Mouse (Mus musculus): ENCODE results near the gene Bub3. TPM values are rescaled to one million over a fixed set of nuclear protein-coding genes. Genes with fewer than 3 reads are reported as not detected.

Gene Bub3
- total RNA-seq (2021) = 71.9 and 81.9 TPM in 2 replicates
- long read RNA-seq, experiment 1, transcript Bub3-201 (8 exons, 2,218 nt) = major isoform, 184 of 200 reads
- long read RNA-seq, experiment 1, partial matches to known transcripts = 6 of 200 reads
- long read RNA-seq, experiment 1, other reads (novel, unspliced or antisense) = 7 of 200 reads
- long read RNA-seq, experiment 2, transcript Bub3-201 (8 exons, 2,218 nt) = major isoform, 122 of 129 reads
- long read RNA-seq, experiment 2, partial matches to known transcripts = 1 of 129 reads
- long read RNA-seq, experiment 2, other reads (novel, unspliced or antisense) = 4 of 129 reads

- DNase-seq = peak; percentile 94
Observed at GRCm38 (mm10) chr7:131559986-131560696, at the start of gene Bub3. Gene Bub3 (plus strand): TSS chr7:131560222.

DNA sequence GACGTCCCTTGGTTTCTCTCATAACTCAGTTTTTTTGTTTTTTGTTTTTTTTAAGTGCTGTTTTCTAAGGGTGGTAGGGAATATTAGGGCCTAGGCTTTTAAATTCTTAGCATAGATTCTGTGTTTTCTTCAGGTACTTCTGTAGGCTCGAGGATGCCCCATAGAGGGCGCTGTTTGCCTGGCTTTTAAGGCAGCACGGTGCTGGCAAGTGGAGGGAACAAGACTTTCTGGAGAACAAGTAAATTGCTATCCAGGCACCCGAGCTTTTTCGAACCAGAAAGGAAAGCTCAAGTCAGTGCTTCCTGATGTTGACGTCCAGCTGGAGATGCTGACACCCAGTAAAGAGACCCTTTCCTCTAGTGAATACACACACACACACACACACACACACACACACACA lies 20.0 kb upstream of the Bub3 start:
- DNase-seq = peak; percentile 92

DNA sequence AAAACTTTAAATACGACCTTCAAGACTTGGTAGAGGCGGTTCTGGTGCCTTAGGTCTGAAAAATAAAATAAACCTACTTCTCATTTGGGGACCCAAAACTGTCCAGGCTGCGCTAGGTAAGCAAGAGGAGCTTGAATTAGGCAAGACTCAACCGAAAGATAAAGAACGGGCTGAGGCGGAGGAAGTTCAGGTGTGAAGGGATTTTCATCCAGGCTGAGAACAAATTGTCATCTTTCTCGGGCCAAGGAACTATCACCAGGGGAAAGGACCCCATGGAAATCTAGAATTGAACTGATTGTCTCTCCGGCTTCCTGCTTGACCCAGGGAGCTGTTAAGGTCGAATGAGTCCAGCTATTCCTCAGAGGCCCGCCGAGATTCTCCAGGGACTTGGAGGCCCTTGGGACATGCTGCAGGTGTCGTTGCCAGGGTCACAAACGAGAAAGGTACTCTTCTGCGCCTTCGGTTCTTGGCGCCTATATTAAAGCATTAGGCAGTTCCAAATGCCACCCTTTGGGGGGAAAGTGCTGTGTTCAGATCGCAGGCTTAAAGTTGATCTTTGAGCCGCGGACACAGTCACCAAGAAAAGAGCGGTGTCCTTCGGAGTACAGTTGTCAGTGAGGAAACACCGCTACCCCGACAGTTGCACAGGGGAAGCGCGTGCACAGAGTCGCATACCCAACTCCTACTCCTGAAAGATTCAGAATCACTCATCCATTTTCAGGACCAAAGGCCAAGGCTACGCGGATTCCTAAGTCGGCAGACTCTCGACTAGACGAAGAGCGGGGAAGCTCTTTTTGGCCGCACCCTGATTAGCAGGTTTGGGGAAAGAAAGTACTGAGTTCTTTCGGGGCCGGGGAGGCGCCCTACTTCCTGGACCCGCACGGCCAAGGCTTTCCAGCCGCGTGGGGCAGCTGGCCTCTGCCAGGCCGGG lies 18.6 kb upstream of the Bub3 start:
- DNase-seq = no peak

DNA sequence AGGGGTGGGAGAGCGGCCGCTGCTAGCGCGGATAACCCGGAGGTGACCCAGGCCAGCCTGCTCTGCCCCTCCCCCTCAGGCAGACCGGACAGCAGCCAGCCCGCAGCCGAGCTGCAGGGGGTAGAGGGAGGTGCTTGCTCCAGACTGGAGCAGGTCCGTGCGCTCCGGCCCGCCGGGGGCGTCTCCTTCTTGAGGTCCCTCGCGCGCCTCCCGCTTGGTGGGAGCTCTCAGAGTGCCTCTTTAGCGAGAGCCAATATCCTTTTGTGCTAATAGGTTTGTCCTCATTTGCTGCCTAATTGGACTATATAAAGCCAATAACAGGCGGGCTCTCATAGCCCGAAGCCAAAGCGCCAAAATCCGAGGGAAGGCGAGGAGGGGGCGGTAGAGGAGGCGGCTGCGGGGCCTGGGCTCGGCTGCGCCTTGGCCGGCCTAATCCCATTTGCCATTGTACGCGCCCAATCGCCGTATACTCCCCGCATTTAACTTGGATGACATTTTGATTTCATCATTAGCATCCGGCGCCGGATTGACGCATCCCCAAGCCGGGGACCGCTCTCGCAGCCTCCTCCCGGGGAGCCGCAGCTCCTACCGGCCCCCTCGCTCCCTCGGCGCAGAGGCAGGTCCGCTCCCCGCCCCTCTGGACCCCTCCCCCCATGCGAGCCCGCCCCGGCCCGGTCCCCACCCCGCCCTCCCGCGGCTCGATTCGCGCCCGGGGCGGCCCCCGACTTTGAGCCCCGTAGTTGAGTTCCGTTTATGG lies 17.7 kb upstream of the Bub3 start, which contains the start of gene Hmx3:
Gene Hmx3, plus strand, starts transcription at position 753 of the 757 bp plus-strand sequence.
- no peak for DNase-seq

DNA sequence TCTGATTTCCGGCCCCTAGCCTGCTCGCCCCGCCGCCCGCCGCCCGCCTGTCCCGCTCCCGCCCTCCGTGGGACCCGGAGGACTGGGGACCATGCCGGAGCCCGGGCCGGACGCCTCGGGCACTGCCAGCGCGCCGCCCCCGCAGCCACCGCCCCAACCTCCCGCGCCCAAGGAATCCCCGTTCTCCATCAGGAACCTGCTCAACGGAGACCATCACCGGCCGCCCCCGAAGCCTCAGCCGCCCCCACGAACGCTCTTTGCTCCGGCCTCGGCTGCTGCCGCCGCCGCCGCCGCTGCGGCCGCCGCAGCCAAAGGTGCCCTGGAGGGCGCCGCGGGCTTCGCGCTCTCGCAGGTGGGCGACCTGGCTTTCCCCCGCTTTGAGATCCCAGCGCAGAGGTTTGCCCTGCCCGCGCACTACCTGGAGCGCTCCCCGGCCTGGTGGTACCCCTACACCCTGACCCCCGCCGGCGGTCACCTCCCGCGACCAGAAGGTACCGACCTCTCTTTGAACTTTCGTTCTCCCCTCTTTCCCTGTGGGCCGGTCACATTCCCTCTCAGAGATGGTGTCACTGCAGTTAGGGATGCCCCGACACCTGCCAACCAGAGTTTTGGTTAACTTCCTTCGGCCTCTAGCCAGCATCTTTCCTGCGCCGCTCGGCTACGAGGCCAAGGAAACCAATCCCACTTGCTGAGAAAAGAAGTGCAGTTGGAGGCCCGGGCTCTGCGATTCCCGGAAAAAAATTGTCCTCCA lies 17.0 kb upstream of the Bub3 start:
- DNase-seq = no peak

GRCm38 (mm10) chr7:131543623-131544481 lies 16.2 kb upstream of the Bub3 start:
- DNase-seq = peak; percentile 20

DNA sequence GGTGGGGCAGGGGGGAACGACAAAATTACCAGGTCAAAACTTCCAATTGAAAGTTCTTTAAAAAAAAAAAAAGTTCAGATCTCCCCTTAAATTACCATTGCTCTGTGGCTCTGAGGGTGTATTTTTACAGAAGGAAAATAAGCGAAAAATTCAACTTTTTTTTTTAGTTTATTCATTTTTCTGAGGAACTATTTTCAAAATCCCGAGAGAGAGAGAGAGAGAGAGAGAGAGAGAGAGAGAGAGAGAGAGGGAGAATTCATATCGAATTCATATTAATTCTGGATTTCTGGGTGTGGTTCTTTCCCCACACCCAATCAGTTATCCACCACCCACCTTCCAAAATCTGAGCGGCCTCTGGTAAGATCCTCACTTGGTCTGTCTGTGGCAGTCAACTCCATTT lies 15.2 kb upstream of the Bub3 start:
- no peak for DNase-seq

DNA sequence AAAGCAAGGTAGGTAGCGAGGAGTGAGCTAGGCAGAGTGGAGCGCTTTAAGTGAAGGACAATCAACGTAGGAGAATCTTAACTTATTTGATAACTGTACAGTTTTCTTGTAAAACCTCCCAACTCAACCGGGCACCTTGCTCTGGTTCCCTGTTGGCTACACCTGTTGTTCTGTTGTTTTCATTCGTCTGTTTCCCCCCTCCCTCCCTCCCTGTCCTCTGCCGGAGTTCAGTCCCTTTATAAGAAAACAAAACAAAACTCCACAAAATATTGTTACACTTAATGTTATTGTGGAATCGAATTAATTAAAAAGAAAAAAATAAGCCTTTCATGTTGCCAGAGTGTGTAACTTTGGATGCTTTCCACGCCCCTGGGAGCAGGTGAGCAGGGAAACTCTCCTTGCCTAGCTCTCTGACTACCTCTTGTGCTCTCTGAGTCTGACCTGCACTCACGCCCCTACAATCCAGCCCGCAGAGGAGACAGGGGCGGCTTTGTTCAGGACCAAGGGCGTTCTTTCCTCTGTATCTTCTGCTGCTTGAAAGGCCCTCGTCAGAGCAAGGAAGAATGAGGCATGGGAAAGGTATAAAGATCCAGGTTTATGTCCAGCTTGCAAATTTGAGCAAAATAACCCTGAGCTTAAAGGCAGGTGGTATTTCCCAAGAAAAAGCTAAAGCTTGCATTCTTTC lies 14.2 kb upstream of the Bub3 start:
- no peak for DNase-seq

DNA sequence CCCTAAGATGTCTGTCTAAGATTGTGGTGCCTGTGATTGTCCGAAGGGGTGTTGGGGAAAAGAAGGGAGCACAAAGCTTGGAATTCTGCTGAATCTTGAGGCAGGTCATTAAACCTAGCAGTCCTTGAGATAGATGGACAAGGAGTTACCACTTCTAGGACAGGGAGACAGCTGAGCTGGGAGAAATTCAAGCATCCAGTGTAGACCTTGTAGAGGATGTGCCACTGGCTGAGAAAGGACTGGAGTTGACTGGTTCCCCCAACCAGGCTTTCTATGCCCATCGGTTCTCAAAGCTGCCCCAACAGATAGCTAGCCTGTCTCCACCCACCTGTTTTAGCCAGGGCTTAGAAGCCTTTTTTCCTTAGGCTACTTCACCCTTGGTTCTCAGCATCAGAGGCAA lies 13.6 kb upstream of the Bub3 start:
- DNase-seq = no peak

DNA sequence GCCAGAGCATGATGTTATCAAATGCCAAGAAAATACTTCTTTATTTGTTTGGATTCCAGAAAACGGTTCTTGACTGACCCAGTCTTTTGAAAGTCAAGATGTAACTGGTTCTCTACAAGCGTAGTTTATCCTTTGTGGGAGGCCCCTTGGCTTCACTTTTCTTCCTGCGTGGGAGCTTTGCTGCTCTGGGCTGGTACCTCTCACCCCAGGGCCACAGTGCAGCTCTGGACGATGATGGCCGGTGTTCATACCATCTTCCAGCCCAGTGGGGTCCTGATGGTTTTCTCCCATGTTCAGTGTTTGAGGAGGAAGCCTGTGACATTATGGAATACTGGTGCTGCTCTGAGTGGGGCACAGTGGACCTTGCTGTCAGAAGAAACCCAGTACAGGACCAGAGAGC lies 12.5 kb upstream of the Bub3 start:
- DNase-seq = no peak

DNA sequence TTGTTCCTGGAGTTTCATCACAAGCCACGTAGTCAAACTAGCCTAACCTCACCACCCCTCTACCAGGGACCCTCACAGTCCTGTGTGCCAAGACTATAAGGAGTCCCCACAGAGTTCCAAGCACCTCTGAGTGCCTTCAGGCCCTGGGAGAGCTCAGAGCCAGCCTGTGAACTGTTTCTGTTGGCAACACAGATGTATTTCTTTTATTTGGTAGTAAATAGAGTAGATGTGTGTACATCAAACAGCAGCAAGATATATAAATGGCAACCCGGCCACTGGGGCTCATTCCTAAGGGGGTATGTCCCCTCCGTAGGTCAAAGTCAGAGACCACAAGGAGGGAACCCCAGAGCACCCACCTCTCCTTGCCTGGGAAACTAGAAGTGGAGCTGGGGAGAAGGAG lies 11.5 kb upstream of the Bub3 start, which contains the start of gene Hmx2:
Gene Hmx2, plus strand, starts transcription at position 301 of the 400 bp plus-strand sequence.
- DNase-seq = no peak

DNA sequence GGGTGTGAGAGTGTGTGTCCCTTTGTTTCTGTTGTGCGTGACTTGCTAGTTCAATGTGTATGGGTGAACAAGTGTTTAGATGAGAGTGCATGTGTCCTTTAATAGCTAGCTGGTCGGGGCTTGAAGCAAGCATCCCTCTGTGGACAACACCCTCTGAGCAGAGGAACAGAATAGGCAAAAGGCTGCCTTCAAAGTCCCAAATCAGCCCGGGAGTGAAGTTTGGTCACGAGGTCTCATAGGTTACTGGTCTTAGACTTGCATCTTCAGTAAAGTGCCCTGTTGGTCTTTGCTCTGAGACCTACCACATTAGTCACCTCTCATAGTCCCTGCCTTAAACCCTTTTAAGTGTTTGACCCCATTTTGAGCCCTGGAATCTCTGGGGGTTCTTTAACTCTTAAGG lies 8.6 kb upstream of the Bub3 start:
- no peak for DNase-seq

- no peak for DNase-seq
Observed at GRCm38 (mm10) chr7:131551931-131552741, 7.9 kb upstream of the Bub3 start.

- DNase-seq = no peak
Observed at GRCm38 (mm10) chr7:131552781-131553180, 7.2 kb upstream of the Bub3 start.

- DNase-seq = peak; percentile 49
Observed at GRCm38 (mm10) chr7:131553771-131554175, 6.2 kb upstream of the Bub3 start.

DNA sequence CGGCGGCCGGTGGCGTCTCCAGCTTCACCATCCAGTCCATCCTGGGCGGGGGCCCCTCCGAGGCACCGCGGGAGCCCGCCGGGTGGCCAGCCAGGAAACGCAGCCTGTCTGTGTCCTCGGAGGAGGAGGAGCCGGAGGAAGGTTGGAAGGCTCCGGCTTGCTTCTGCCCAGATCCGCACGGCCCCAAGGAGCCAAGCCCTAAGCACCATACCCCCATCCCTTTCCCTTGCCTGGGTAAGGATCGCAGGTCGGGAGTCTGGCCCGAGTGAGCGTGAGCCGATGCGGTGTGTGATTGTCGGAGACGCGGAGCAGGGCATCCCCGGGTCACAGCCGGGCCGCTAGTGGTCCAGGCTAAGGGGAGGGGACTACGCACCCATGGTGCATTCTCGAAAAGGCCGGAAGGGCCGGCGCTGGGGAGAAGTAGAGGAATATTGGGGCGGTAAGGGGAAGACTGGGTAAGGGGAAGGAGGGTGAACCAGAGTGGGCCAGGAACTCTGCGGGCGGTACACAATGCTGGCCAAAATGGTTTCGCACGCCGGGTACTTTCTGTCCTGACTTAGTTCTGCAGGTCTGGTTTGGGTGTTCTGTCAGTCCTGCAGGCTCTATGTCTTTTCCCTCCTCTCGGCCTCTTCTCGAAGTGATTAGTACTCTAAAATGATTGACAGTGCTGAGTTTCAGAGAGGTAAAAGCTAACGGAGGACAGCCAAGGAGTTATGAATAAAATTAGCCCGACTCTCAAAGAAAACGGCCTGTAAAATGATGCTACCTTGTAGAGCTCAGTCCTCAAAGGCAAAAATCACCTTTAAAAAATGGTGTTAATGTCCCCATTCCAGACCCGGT lies 5.5 kb upstream of the Bub3 start:
- DNase-seq = no peak

DNA sequence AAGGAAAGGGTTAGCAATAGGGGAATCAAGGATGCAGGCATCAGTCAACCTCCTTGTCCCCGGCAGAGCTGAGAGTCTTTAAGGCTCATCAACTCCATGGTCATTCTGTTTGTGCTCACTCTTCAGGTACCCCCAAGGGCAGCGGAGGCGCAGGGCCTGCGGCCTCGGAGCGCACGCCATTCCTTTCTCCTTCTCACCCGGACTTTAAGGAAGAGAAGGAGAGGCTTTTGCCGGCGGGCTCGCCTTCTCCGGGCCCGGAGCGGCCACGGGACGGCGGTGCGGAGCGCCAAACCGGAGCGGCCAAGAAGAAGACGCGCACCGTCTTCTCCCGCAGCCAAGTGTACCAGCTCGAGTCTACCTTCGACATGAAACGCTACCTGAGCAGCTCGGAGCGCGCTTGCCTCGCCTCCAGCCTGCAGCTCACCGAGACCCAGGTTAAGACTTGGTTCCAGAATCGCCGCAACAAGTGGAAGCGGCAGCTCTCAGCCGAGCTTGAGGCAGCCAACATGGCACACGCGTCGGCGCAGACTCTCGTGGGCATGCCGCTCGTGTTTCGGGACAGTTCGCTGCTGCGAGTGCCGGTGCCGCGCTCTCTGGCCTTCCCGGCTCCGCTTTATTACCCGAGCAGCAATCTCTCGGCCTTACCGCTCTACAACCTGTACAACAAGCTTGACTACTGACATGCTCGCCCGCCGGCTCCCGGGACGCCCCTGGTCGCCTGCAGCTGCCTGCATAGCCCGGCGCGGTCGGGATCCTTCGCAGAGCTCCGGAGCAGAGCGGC lies 4.5 kb upstream of the Bub3 start:
- DNase-seq = peak; percentile 21
